Mouse (Mus musculus): ENCODE measurements around the gene Stard5. TPM values are rescaled to one million over a fixed set of nuclear protein-coding genes. Genes with fewer than 3 reads are reported as not detected.

The Stard5 gene
- polyA plus RNA-seq, 1 experiment from 2014 or later: 18.8 TPM

DNA sequence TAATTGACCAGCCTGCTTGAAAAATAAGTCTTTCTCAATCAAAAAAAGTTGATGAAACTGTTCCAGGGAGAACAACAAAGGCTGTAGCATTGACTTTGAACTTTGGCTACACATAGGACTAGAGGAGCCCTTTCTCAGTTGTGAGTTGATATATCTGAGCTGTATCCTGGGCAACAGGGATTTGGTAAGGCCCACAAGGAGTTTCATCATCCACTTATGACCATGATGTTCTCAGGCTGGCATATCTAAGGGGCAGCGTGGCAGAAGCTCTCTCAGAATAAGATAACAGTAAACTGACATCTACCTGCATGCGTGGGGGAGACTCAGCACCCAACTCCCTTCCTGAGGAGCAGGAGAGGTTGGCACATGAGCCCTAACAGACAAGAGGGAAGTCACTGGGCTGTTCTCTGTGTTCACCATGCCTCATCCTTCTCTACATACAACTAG is 21.9 kb downstream of the Stard5 start:
- Histone ChIP-seq H3K4me1 (ENCODE audit: control insufficient read depth, insufficient read depth, low read length) (no peaks in the 10 kb centered on the region), H3K27ac (replicated peaks; ENCODE audit: low read depth, low read length) (no peak overlapping the region), H3K4me2 (ENCODE audit: low read depth, severe bottlenecking) (no peak overlapping the region), H3K27me3 (ENCODE audit: control insufficient read depth, insufficient read depth, low read length) (no peaks in the 10 kb centered on the region), H3K4me3 (ENCODE audit: low read depth, low read length) (no peak overlapping the region), H3K9me3 (ENCODE audit: control insufficient read depth, low read length) (no peaks in the 10 kb centered on the region), H3K36me3 (ENCODE audit: control insufficient read depth, insufficient read depth, low read length) (no peaks in the 10 kb centered on the region), H3K9ac (ENCODE audit: low read length) (no peak overlapping the region)
- WGBS: 94% methylated on average over 2 of the region's 2 CpGs
- ATAC-seq (ENCODE audit: insufficient number of reproducible peaks, low FRiP score, low TSS enrichment, low read depth): no peak
- no peak for DNase-seq (ENCODE audit: low spot score)

- Histone ChIP-seq H3K4me2 (ENCODE audit: low read depth, severe bottlenecking) (no peak overlapping the region), H3K4me1 (ENCODE audit: control insufficient read depth, insufficient read depth, low read length) (no peaks in the 10 kb centered on the region), H3K27ac (replicated peaks; ENCODE audit: low read depth, low read length) (no peak overlapping the region), H3K4me3 (ENCODE audit: low read depth, low read length) (no peak overlapping the region), H3K9ac (ENCODE audit: low read length) (no peak overlapping the region), H3K36me3 (ENCODE audit: control insufficient read depth, insufficient read depth, low read length) (no peaks in the 10 kb centered on the region), H3K9me3 (ENCODE audit: control insufficient read depth, low read length) (no peaks in the 10 kb centered on the region), H3K27me3 (ENCODE audit: control insufficient read depth, insufficient read depth, low read length) (no peaks in the 10 kb centered on the region)
- ATAC-seq (ENCODE audit: insufficient number of reproducible peaks, low FRiP score, low TSS enrichment, low read depth): no peak
- WGBS: 75% methylated on average over 2 of the region's 2 CpGs
- no peak for DNase-seq (ENCODE audit: low spot score)
Observed at GRCm38 (mm10) chr7:83654196-83654595, 22.4 kb downstream of the Stard5 start.

- H3K27me3 ChIP-seq (ENCODE audit: control insufficient read depth, insufficient read depth, low read length): no peaks in the 10 kb centered on the region
- no peaks in the 10 kb centered on the region for H3K9me3 ChIP-seq (ENCODE audit: control insufficient read depth, low read length)
- no peaks in the 10 kb centered on the region for H3K4me1 ChIP-seq (ENCODE audit: control insufficient read depth, insufficient read depth, low read length)
- no peaks in the 10 kb centered on the region for H3K36me3 ChIP-seq (ENCODE audit: control insufficient read depth, insufficient read depth, low read length)
- 58% methylated on average over 5 of the region's 5 CpGs for WGBS
- DNase-seq (ENCODE audit: low spot score) (no peak), ATAC-seq (ENCODE audit: insufficient number of reproducible peaks, low FRiP score, low TSS enrichment, low read depth) (no peak)
- no peak overlapping the region for H3K4me2 ChIP-seq (ENCODE audit: low read depth, severe bottlenecking)
- no peak overlapping the region for H3K9ac ChIP-seq (ENCODE audit: low read length)
- no peak overlapping the region for H3K4me3 ChIP-seq (ENCODE audit: low read depth, low read length)
- no peak overlapping the region for H3K27ac ChIP-seq (replicated peaks; ENCODE audit: low read depth, low read length)
Observed at GRCm38 (mm10) chr7:83654938-83655630, 23.3 kb downstream of the Stard5 start.

- 86% methylated on average over 1 of the region's 1 CpGs for WGBS
- no peak for ATAC-seq (ENCODE audit: insufficient number of reproducible peaks, low FRiP score, low TSS enrichment, low read depth)
Observed at GRCm38 (mm10) chr7:83658716-83659115, 27.0 kb downstream of the Stard5 start.

DNA sequence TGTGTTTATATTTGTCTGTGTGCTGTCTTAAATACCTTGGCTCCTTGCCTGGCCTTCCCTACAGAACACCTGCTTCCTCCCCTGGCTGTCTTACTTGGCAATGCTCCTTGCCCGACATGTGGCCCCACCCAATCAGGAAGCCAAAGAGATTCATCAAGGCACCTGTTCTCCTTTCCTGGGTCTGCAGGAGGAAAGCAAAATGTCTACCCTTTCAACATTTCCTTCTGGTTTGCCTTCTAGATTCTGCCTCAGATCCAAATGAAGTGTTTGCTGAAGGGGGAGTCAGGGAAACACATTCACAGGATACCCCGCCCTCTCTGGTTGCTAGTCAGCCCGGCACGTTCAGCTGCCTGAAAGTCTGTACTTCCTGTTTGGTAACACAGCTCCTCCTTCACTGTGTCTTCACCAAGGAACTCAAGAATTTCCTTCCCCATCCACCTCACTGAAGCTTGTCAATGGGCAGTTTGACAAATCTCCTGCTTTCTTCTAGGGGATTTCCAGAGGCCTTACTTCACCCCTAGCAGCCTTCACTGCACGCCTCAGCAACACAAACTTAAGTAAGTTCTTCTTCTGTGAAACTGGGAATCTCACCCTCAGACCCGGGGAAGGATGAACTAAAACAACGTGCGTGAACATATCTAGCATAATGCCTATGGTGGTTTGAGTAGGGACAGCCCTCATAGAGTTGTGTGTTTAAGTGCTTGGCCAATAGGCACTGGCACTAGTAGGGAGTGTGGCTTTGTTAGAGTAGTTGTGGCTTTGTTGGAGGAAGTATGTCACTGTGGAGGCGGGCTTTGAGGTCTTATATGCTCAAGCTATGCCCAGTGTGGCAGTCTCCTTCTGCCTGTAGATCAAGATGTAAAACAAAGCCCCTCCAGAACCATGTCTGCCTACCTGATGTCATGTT is 27.7 kb downstream of the Stard5 start:
- no peaks in the 10 kb centered on the region for H3K4me1 ChIP-seq (ENCODE audit: control insufficient read depth, insufficient read depth, low read length)
- ATAC-seq (ENCODE audit: insufficient number of reproducible peaks, low FRiP score, low TSS enrichment, low read depth) (no peak), DNase-seq (ENCODE audit: low spot score) (no peak)
- no peaks in the 10 kb centered on the region for H3K27me3 ChIP-seq (ENCODE audit: control insufficient read depth, insufficient read depth, low read length)
- 88% methylated on average over 9 of the region's 9 CpGs for WGBS
- no peak overlapping the region for H3K27ac ChIP-seq (replicated peaks; ENCODE audit: low read depth, low read length)
- no peak overlapping the region for H3K4me2 ChIP-seq (ENCODE audit: low read depth, severe bottlenecking)
- no peak overlapping the region for H3K4me3 ChIP-seq (ENCODE audit: low read depth, low read length)
- no peak overlapping the region for H3K9ac ChIP-seq (ENCODE audit: low read length)
- H3K9me3 ChIP-seq (ENCODE audit: control insufficient read depth, low read length): no peaks in the 10 kb centered on the region
- H3K36me3 ChIP-seq (ENCODE audit: control insufficient read depth, insufficient read depth, low read length): no peaks in the 10 kb centered on the region

More at GRCm38 (mm10) chr7:83658716-83659115, 27.0 kb downstream of the Stard5 start:
- no peak overlapping the region for H3K4me3 ChIP-seq (ENCODE audit: low read depth, low read length)
- H3K9ac ChIP-seq (ENCODE audit: low read length): no peak overlapping the region
- H3K4me2 ChIP-seq (ENCODE audit: low read depth, severe bottlenecking): no peak overlapping the region
- no peaks in the 10 kb centered on the region for H3K27me3 ChIP-seq (ENCODE audit: control insufficient read depth, insufficient read depth, low read length)
- no peak overlapping the region for H3K27ac ChIP-seq (replicated peaks; ENCODE audit: low read depth, low read length)
- H3K36me3 ChIP-seq (ENCODE audit: control insufficient read depth, insufficient read depth, low read length): no peaks in the 10 kb centered on the region
- no peaks in the 10 kb centered on the region for H3K4me1 ChIP-seq (ENCODE audit: control insufficient read depth, insufficient read depth, low read length)
- DNase-seq (ENCODE audit: low spot score): no peak
- no peaks in the 10 kb centered on the region for H3K9me3 ChIP-seq (ENCODE audit: control insufficient read depth, low read length)

DNA sequence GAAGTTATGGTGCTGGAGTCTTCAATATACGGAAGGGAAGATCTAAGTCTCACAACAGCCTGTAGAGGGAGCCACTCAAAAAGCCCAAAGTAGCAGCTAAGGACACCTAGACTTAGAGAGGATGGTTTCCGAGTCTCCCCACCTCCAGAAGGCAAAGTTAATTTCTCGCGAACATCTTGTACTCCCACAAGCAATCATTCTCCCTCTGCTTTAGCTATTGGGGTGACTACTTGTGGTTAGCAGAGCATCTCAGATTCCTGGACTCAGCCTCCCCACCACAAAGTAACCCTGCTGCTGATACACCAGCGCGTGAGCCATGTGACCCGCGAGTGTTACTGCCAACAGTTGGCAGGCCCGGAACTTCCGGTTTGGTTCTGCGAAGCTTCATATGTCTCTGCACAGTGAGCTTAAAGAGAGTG is 28.5 kb downstream of the Stard5 start:
- WGBS: 90% methylated on average over 11 of the region's 11 CpGs
- ATAC-seq (ENCODE audit: insufficient number of reproducible peaks, low FRiP score, low TSS enrichment, low read depth): no peak
- Histone ChIP-seq H3K27me3 (ENCODE audit: control insufficient read depth, insufficient read depth, low read length) (no peaks in the 10 kb centered on the region), H3K36me3 (ENCODE audit: control insufficient read depth, insufficient read depth, low read length) (no peaks in the 10 kb centered on the region), H3K9me3 (ENCODE audit: control insufficient read depth, low read length) (no peaks in the 10 kb centered on the region), H3K27ac (replicated peaks; ENCODE audit: low read depth, low read length) (no peak overlapping the region), H3K9ac (ENCODE audit: low read length) (no peak overlapping the region), H3K4me2 (ENCODE audit: low read depth, severe bottlenecking) (no peak overlapping the region), H3K4me1 (ENCODE audit: control insufficient read depth, insufficient read depth, low read length) (no peaks in the 10 kb centered on the region), H3K4me3 (ENCODE audit: low read depth, low read length) (no peak overlapping the region)
- DNase-seq (ENCODE audit: low spot score): no peak

DNA sequence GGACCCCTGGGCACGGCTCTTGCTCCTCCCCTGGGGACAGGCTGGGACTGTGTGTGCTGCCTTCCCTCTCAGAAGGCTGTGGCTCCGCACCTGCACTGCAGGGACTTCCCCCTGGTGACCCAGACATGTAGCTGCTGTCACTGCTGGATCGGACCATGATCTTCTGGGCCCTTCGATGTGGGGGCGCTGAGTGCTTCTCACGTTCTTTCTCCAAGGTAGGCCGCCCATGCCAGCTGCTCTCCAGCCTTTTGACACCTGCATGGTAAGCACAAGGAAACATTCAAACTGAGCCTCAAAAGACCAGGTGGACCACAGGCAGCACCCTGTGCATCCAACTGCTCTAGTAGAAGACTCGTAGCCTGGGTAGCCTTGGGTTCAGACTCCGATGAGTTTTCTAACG is 29.3 kb downstream of the Stard5 start:
- Histone ChIP-seq H3K27ac (replicated peaks; ENCODE audit: low read depth, low read length) (no peak overlapping the region), H3K4me3 (ENCODE audit: low read depth, low read length) (no peak overlapping the region), H3K4me1 (ENCODE audit: control insufficient read depth, insufficient read depth, low read length) (no peaks in the 10 kb centered on the region), H3K36me3 (ENCODE audit: control insufficient read depth, insufficient read depth, low read length) (no peaks in the 10 kb centered on the region), H3K9me3 (ENCODE audit: control insufficient read depth, low read length) (no peaks in the 10 kb centered on the region), H3K9ac (ENCODE audit: low read length) (no peak overlapping the region), H3K4me2 (ENCODE audit: low read depth, severe bottlenecking) (no peak overlapping the region), H3K27me3 (ENCODE audit: control insufficient read depth, insufficient read depth, low read length) (no peaks in the 10 kb centered on the region)
- WGBS: 92% methylated on average over 10 of the region's 10 CpGs
- no peak for DNase-seq (ENCODE audit: low spot score)
- no peak for ATAC-seq (ENCODE audit: insufficient number of reproducible peaks, low FRiP score, low TSS enrichment, low read depth)

GRCm38 (mm10) chr7:83661763-83662162 is 30.0 kb downstream of the Stard5 start:
- no peaks in the 10 kb centered on the region for H3K36me3 ChIP-seq (ENCODE audit: control insufficient read depth, insufficient read depth, low read length)
- no peak overlapping the region for H3K4me3 ChIP-seq (ENCODE audit: low read depth, low read length)
- no peak overlapping the region for H3K9ac ChIP-seq (ENCODE audit: low read length)
- H3K9me3 ChIP-seq (ENCODE audit: control insufficient read depth, low read length): no peaks in the 10 kb centered on the region
- DNase-seq (ENCODE audit: low spot score) (no peak), ATAC-seq (ENCODE audit: insufficient number of reproducible peaks, low FRiP score, low TSS enrichment, low read depth) (no peak)
- H3K4me1 ChIP-seq (ENCODE audit: control insufficient read depth, insufficient read depth, low read length): no peaks in the 10 kb centered on the region
- no peak overlapping the region for H3K4me2 ChIP-seq (ENCODE audit: low read depth, severe bottlenecking)
- no peaks in the 10 kb centered on the region for H3K27me3 ChIP-seq (ENCODE audit: control insufficient read depth, insufficient read depth, low read length)
- WGBS: 94% methylated on average over 3 of the region's 3 CpGs
- no peak overlapping the region for H3K27ac ChIP-seq (replicated peaks; ENCODE audit: low read depth, low read length)
